In genomic region chr2:105843151-105843550, GRCm38 (mm10) we compare ENCODE assay signal across 27 mouse cellular contexts.
DNase-seq lines count a peak whose midpoint lies in the region; ATAC-seq and TF ChIP-seq lines count a peak whose summit lies in the region.
"Had no signal": no experiment of that assay in that cellular context is flagged by ENCODE, and none has a peak within 500 bp of the region (broad histone marks: within the 10 kb centered on the region; RNA-seq: fewer than 3 reads in every experiment).

No protein-coding gene starts in this region.

- H3K4me3 ChIP-seq in liver, adult 2 months (ENCODE audit: insufficient read depth, low read depth, low read length), result no peak overlapping the region
- no peak overlapping the region for H3K4me3 ChIP-seq in forebrain, postnatal 0 days (ENCODE audit: low read depth, low read length)
- H3K4me3 ChIP-seq in midbrain, embryonic 15.5 days, result no peak overlapping the region
- H3K4me3 ChIP-seq: embryonic facial prominence, embryonic 12.5 days; embryonic facial prominence, embryonic 15.5 days; forebrain, embryonic 15.5 days; heart, adult 2 months; heart, embryonic 10.5 days; heart, embryonic 13.5 days had no signal

- no peak overlapping the region for H3K4me2 ChIP-seq in forebrain, postnatal 0 days (ENCODE audit: low read depth)
- no peak overlapping the region for H3K4me2 ChIP-seq in midbrain, embryonic 15.5 days
- H3K4me2 ChIP-seq: embryonic facial prominence, embryonic 12.5 days; embryonic facial prominence, embryonic 15.5 days; forebrain, embryonic 15.5 days; heart, embryonic 13.5 days; hindbrain, embryonic 14.5 days had no signal

- no peak for TF ChIP-seq POLR2A in liver, adult 2 months (IDR thresholded peaks at IDR 0.05; ENCODE audit: extremely low read depth, insufficient read depth, low read length)

- no peaks in the 10 kb centered on the region for H3K9me3 ChIP-seq in forebrain, postnatal 0 days (ENCODE audit: low read length)
- H3K9me3 ChIP-seq in midbrain, embryonic 15.5 days, result no peaks in the 10 kb centered on the region
- H3K9me3 ChIP-seq: embryonic facial prominence, embryonic 12.5 days; embryonic facial prominence, embryonic 15.5 days; forebrain, embryonic 15.5 days; heart, embryonic 10.5 days; heart, embryonic 13.5 days had no signal

- no peaks in the 10 kb centered on the region; the same call in 1 of the 2 replicates for H3K36me3 ChIP-seq in liver, adult 2 months (ENCODE audit: control insufficient read depth, insufficient read depth, low read length)
- no peaks in the 10 kb centered on the region for H3K36me3 ChIP-seq in forebrain, postnatal 0 days (ENCODE audit: insufficient read depth)
- no peaks in the 10 kb centered on the region; the same call in 1 of the 2 replicates for H3K36me3 ChIP-seq in midbrain, embryonic 15.5 days (replicated peaks)
- H3K36me3 ChIP-seq: embryonic facial prominence, embryonic 15.5 days; forebrain, embryonic 15.5 days had no signal

- TF ChIP-seq CTCF in liver, adult 2 months (IDR thresholded peaks at IDR 0.05; ENCODE audit: low read depth, low read length), result no peak
- no peak for TF ChIP-seq CTCF in forebrain, postnatal 0 days (IDR thresholded peaks at IDR 0.05; ENCODE audit: low read depth)

- peak; percentile 28 for DNase-seq in liver, adult 2 months (ENCODE audit: extremely low read depth, low read depth, low spot score)
- no peak for DNase-seq in liver
- peak; percentile 69 for DNase-seq in adrenal gland, postnatal 14 days
- peak; percentile 5 for DNase-seq in brain, adult 2 months (ENCODE audit: low read depth, low spot score)
- DNase-seq in forebrain, postnatal 0 days, result no peak
- DNase-seq: B cell, adult 2 months; cerebellum, adult 18-20 months; cerebellum, adult 9-10 months; cerebellum, postnatal 14 days; gastrocnemius, postnatal 10 days; gastrocnemius, postnatal 36 days; heart, adult 2 months; heart, postnatal 14 days; heart, postnatal 4 days; kidney, adult 18-20 months had no signal

- no peak overlapping the region for H3K9ac ChIP-seq in liver, adult 2 months (ENCODE audit: low read depth, low read length)
- no peak overlapping the region for H3K9ac ChIP-seq in forebrain, postnatal 0 days
- no peak overlapping the region for H3K9ac ChIP-seq in midbrain, embryonic 15.5 days
- H3K9ac ChIP-seq: embryonic facial prominence, embryonic 12.5 days; embryonic facial prominence, embryonic 15.5 days; forebrain, embryonic 15.5 days; heart, embryonic 13.5 days; hindbrain, embryonic 14.5 days had no signal

- no peaks in the 10 kb centered on the region for H3K79me2 ChIP-seq in liver, adult 2 months (ENCODE audit: control insufficient read depth, insufficient read depth, low read length)

- H3K27ac ChIP-seq in liver, adult 2 months (replicated peaks; ENCODE audit: insufficient read depth, low read depth, low read length), result no peak overlapping the region
- no peak overlapping the region for H3K27ac ChIP-seq in forebrain, postnatal 0 days (ENCODE audit: low read depth, low read length)
- H3K27ac ChIP-seq in midbrain, embryonic 15.5 days, result no peak overlapping the region
- H3K27ac ChIP-seq: embryonic facial prominence, embryonic 12.5 days; embryonic facial prominence, embryonic 15.5 days; forebrain, embryonic 15.5 days; heart, adult 2 months; heart, embryonic 10.5 days; heart, embryonic 13.5 days; hindbrain, embryonic 14.5 days; hindbrain, postnatal 0 days had no signal

- H3K27me3 ChIP-seq in liver, adult 2 months (ENCODE audit: control insufficient read depth, insufficient read depth, low read length), result no peaks in the 10 kb centered on the region
- no peaks in the 10 kb centered on the region for H3K27me3 ChIP-seq in forebrain, postnatal 0 days (ENCODE audit: insufficient read depth, low read length)
- H3K27me3 ChIP-seq in midbrain, embryonic 15.5 days (replicated peaks), result no peaks in the 10 kb centered on the region
- H3K27me3 ChIP-seq: CH12.LX; embryonic facial prominence, embryonic 12.5 days; embryonic facial prominence, embryonic 15.5 days; forebrain, embryonic 15.5 days; heart, embryonic 13.5 days; Patski had no signal

- H3K4me1 ChIP-seq in liver, adult 2 months (ENCODE audit: control insufficient read depth, insufficient read depth, low read length), result no peaks in the 10 kb centered on the region
- no peaks in the 10 kb centered on the region for H3K4me1 ChIP-seq in forebrain, postnatal 0 days (ENCODE audit: insufficient read depth)
- no peaks in the 10 kb centered on the region for H3K4me1 ChIP-seq in midbrain, embryonic 15.5 days
- H3K4me1 ChIP-seq: embryonic facial prominence, embryonic 12.5 days; embryonic facial prominence, embryonic 15.5 days; forebrain, embryonic 15.5 days; heart, embryonic 10.5 days; heart, embryonic 13.5 days had no signal

- 88% methylated on average over 5 of the region's 5 CpGs for WGBS in liver, adult 2 months
- 91% methylated on average over 5 of the region's 5 CpGs for WGBS in forebrain, postnatal 0 days
- 89% methylated on average over 5 of the region's 5 CpGs for WGBS in midbrain, embryonic 15.5 days

- ATAC-seq in forebrain, postnatal 0 days, result no peak
- ATAC-seq in midbrain, embryonic 15.5 days (replicated peaks), result no peak
- ATAC-seq: forebrain, embryonic 15.5 days; hindbrain, postnatal 0 days; inflammation-experienced regulatory T-cells, adult 6 months; intestine, embryonic 16.5 days; Patski had no signal

Comparison
In these comparisons a context has a peak if more than half of its experiments do, and no peak if none do; other contexts are left out.
1. DNase-seq: peak in liver, adult 2 months (single experiment), adrenal gland, postnatal 14 days (single experiment) and brain, adult 2 months (single experiment); none in liver (single experiment) and forebrain, postnatal 0 days (single experiment).